Mouse (Mus musculus) liver, postnatal 0 days (tissue): ENCODE data around the gene Dnm2.

Experiments used
- CTCF ChIP-seq: sonication (generic); IDR thresholded peaks from 2 replicates; pipeline ENCODE4 v1.5.1; 2016; ENCODE audit warnings: antibody characterized with exemption, low read depth
- EP300 ChIP-seq: IDR thresholded peaks from 2 replicates; pipeline ENCODE4 v1.6.1; 2016; ENCODE audit warnings: antibody characterized with exemption, low read depth, mild to moderate bottlenecking

GRCm38 (mm10) chr9:21417866-21418265, 6.8 kb upstream of the Dnm2 start:
- TF ChIP-seq CTCF, result no peak
- no peak for TF ChIP-seq EP300
